Mouse (Mus musculus) heart, adult 2 months (tissue): Measurements from ENCODE around the gene A1bg. TPM values are rescaled to one million over a fixed set of nuclear protein-coding genes. Genes with fewer than 3 reads are reported as not detected.
A peak's percentile ranks its signal among the peaks of the same experiment; 100 is the strongest.

Source experiments
- DNase-seq, 2 experiments: peaks; one replicate each; pipeline ENCODE4 v3.0.0; 2021
- H3K27ac ChIP-seq: fragments of 200-600 bp; 2 replicates; pipeline ENCODE4 v1.8.1; 2022
- H3K27me3 ChIP-seq: fragments of 200-500 bp; 2 replicates; pipeline ENCODE4 v1.6.1; 2012; ENCODE audit warnings: mild to moderate bottlenecking, low read length, inconsistent platforms, mixed read lengths; ENCODE audit not compliant: control insufficient read depth, insufficient read depth
- H3K36me3 ChIP-seq: fragments of 200-500 bp; 2 replicates; pipeline ENCODE4 v1.6.1; 2012; ENCODE audit warnings: low read length, inconsistent platforms; ENCODE audit not compliant: control insufficient read depth, insufficient read depth
- H3K4me1 ChIP-seq: fragments of 200-500 bp; 2 replicates; pipeline ENCODE4 v1.6.1; 2011; ENCODE audit warnings: low read length; ENCODE audit not compliant: control insufficient read depth, insufficient read depth
- H3K4me3 ChIP-seq: fragments of 200-600 bp; 2 replicates; pipeline ENCODE4 v1.8.1; 2022
- H3K79me2 ChIP-seq: fragments of 200-500 bp; replicated peaks from 2 replicates; pipeline ENCODE4 v1.6.1; 2012; ENCODE audit warnings: mild to moderate bottlenecking, inconsistent platforms, low read length, moderate library complexity, mixed read lengths; ENCODE audit not compliant: control insufficient read depth, insufficient read depth
- H3K9ac ChIP-seq: fragments of 200-500 bp; 2 replicates; pipeline ENCODE4 v1.6.1; 2012; ENCODE audit warnings: low read depth, mild to moderate bottlenecking, control low read depth, inconsistent platforms, low read length, mixed read lengths
- CTCF ChIP-seq: fragments of 200-600 bp; IDR thresholded peaks from 2 replicates; pipeline ENCODE4 v1.8.1; 2022; ENCODE audit warnings: antibody characterized with exemption, mild to moderate bottlenecking, moderate library complexity
- EP300 ChIP-seq: fragments of 200-500 bp; IDR thresholded peaks from 2 replicates; pipeline ENCODE4 v1.6.1; 2011; ENCODE audit warnings: low read depth, low read length, control low read depth; ENCODE audit not compliant: insufficient read depth
- POLR2A ChIP-seq: fragments of 200-500 bp; IDR thresholded peaks from 2 replicates; pipeline ENCODE4 v1.6.1; 2011; ENCODE audit warnings: mild to moderate bottlenecking, low read depth, low read length, control low read depth; ENCODE audit not compliant: insufficient read depth
- WGBS: fragments of 180-500 bp; shearing (Covaris S2); methylation state at CpG from one replicate; pipeline ENCODE4 v1.1.7; 2018; 5-methylcytosine and 5-hydroxymethylcytosine counted together
- intact Hi-C: fragments of 180-260 bp; cut with DNase I; formaldehyde crosslinking; loops from one replicate; pipeline ENCODE4 v1.15.1; 2025
- polyA plus RNA-seq: library from polyadenylated mRNA; depleted of rRNA; stranded (reverse); fragments of >200 nt; gene quantifications from 2 replicates; pipeline ENCODE4 v1.2.3, GENCODE M21; 2012
- total RNA-seq, 2 experiments: library from RNA; stranded (reverse); gene quantifications; 2 replicates each; pipeline ENCODE4 v1.2.3; 2021

The A1bg gene
- total and polyA plus RNA-seq, 3 experiments: not detected

- 64% methylated on average over 6 of the region's 6 CpGs for WGBS
Observed at GRCm38 (mm10) chr15:60898187-60898965, 24.4 kb downstream of the A1bg start.

GRCm38 (mm10) chr15:60896040-60896439, 26.8 kb downstream of the A1bg start:
- no peak overlapping the region for H3K27ac ChIP-seq
- WGBS: 91% methylated on average over 2 of the region's 2 CpGs
- H3K36me3 ChIP-seq: peaks cover 7% of the 10 kb centered on the region
- intact Hi-C loops: no loop called here
- TF ChIP-seq CTCF (no peak), EP300 (no peak), POLR2A (no peak)
- no peak for DNase-seq
- H3K27me3 ChIP-seq: no peaks in the 10 kb centered on the region
- H3K9ac ChIP-seq: no peak overlapping the region
- H3K79me2 ChIP-seq: no peaks in the 10 kb centered on the region
- H3K4me1 ChIP-seq: peaks cover 3% of the 10 kb centered on the region; the same call in 1 of the 2 replicates
- H3K4me3 ChIP-seq: no peak overlapping the region

More at GRCm38 (mm10) chr15:60898187-60898965, 24.4 kb downstream of the A1bg start:
- no peak for DNase-seq
- no peak overlapping the region for H3K4me3 ChIP-seq
- no peaks in the 10 kb centered on the region for H3K27me3 ChIP-seq
- no peak overlapping the region for H3K9ac ChIP-seq
- TF ChIP-seq EP300 (no peak), POLR2A (no peak), CTCF (no peak)
- intact Hi-C loops: no loop called here
- no peak overlapping the region for H3K27ac ChIP-seq
- no peaks in the 10 kb centered on the region for H3K4me1 ChIP-seq
- H3K79me2 ChIP-seq: no peaks in the 10 kb centered on the region
- no peaks in the 10 kb centered on the region for H3K36me3 ChIP-seq

DNA sequence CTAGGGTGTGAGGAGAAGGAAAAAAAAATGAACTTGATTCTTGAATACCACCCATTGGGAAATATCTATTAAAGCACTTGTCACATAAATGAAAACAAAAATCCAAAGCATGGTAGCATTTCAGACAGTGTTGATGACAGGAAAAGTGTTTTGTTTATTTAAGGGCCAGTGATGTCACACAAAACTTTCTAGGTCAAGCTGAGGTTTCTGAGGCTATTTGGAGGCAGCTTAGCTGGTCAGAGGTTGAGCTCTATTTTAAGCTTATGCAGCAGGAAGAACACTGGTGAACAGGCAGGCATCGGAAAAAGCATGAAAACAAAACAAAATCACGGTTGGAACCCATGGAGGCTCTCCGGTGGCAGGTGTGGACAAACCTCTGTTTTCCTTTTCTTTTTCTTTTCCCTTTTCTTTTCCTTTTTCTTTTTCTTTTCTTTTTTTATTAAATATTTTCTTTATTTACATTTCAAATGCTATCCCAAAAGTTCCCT, 29.8 kb downstream of the A1bg start:
- WGBS: 14% methylated on average over 3 of the region's 3 CpGs
- Histone ChIP-seq H3K4me1 (peaks cover 3% of the 10 kb centered on the region; the same call in 1 of the 2 replicates), H3K79me2 (no peaks in the 10 kb centered on the region), H3K9ac (no peak overlapping the region), H3K27me3 (no peaks in the 10 kb centered on the region), H3K36me3 (peaks cover 7% of the 10 kb centered on the region), H3K27ac (peak overlapping the region; percentile 61), H3K4me3 (peak overlapping the region; percentile 21; the same call in 1 of the 2 replicates)
- no peak for DNase-seq
- intact Hi-C loops: loop anchor here (1.0 to 5.0 kb wide), 2 partner anchors 71 to 114 kb away; no protein-coding TSS in a partner anchor
- no peak for TF ChIP-seq CTCF
- no peak for TF ChIP-seq EP300
- no peak for TF ChIP-seq POLR2A

DNA sequence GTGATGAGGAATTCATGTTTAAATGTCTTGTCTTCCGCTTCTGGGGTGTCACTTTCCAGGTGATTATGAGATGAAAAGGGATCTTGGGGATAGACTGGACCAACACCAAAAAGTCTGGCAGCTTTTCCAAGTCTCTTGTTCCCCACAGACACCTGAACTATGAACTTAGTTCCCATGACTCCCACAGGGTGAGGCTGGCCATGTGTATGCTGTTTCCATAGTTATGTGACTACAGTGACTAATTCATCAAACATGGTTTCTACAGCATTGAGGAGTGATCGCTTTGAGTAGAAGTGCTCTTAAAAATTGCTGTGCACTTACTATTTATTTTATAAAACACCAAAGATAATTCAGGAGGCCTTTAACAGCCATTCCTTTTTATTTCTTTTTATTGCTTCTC, 34.1 kb downstream of the A1bg start:
- Histone ChIP-seq H3K27ac (no peak overlapping the region), H3K4me3 (no peak overlapping the region), H3K27me3 (no peaks in the 10 kb centered on the region), H3K4me1 (peaks cover 3% of the 10 kb centered on the region; the same call in 1 of the 2 replicates), H3K36me3 (peaks cover 7% of the 10 kb centered on the region), H3K79me2 (no peaks in the 10 kb centered on the region), H3K9ac (no peak overlapping the region)
- intact Hi-C loops: no loop called here
- no peak for TF ChIP-seq EP300
- TF ChIP-seq CTCF: no peak
- no peak for TF ChIP-seq POLR2A
- no peak for DNase-seq
- WGBS: 86% methylated on average over 2 of the region's 2 CpGs

DNA sequence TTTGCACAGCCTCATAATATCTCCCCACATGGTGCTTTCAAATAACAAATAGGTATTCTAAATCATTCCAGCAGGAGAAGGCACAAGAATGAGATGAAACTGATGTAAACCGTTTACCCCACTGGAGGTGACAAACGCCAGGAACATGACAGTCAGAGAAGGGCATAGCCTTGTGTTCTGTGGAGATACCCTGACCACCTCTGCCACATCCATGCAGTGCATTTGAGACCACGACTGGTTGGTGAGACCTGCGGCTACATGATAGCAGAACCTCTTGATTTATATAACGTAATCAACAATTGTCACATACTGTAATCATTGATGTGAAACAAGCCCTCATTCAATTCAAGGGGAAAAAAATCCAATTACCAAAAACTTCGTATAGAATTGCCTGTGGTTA, 47.1 kb downstream of the A1bg start:
- no peak for DNase-seq
- WGBS: 89% methylated on average over 6 of the region's 6 CpGs
- no peaks in the 10 kb centered on the region for H3K27me3 ChIP-seq
- H3K36me3 ChIP-seq: no peaks in the 10 kb centered on the region
- H3K27ac ChIP-seq: no peak overlapping the region
- no peak overlapping the region for H3K9ac ChIP-seq
- intact Hi-C loops: no loop called here
- no peaks in the 10 kb centered on the region for H3K4me1 ChIP-seq
- H3K79me2 ChIP-seq: no peaks in the 10 kb centered on the region
- H3K4me3 ChIP-seq: no peak overlapping the region
- TF ChIP-seq CTCF (no peak), EP300 (no peak), POLR2A (no peak)

- WGBS: 78% methylated on average over 3 of the region's 3 CpGs
- no peak for DNase-seq
- Histone ChIP-seq H3K27me3 (no peaks in the 10 kb centered on the region), H3K4me3 (no peak overlapping the region), H3K27ac (no peak overlapping the region), H3K79me2 (no peaks in the 10 kb centered on the region), H3K9ac (no peak overlapping the region), H3K4me1 (no peaks in the 10 kb centered on the region), H3K36me3 (no peaks in the 10 kb centered on the region)
- intact Hi-C loops: no loop called here
- TF ChIP-seq CTCF (no peak), POLR2A (no peak), EP300 (no peak)
Observed at GRCm38 (mm10) chr15:60862417-60862816, 60.4 kb downstream of the A1bg start.
